Mouse (Mus musculus) c-Kit-positive CD71-negative TER-119-negative erythroid progenitor cells, embryonic 14.5 days (primary cell): ENCODE results near the gene Tspan4.
A peak's percentile ranks its signal among the peaks of the same experiment; 100 is the strongest.
"Not testable (repeated sequence)": the region's sequence is repeated elsewhere in the genome, so short reads cannot be mapped to it uniquely, and the experiment has no call there.

ENCODE experiments used
- DNase-seq: peaks from one replicate; pipeline ENCODE4 v3.0.0-alpha.2; 2013; ENCODE audit warnings: low read depth

Tspan4 gene

GRCm38 (mm10) chr7:141439140-141439679 is 35.8 kb upstream of the Tspan4 start:
- DNase-seq: no peak

- no peak for DNase-seq
Measured at GRCm38 (mm10) chr7:141439811-141440210, 35.2 kb upstream of the Tspan4 start.

GRCm38 (mm10) chr7:141440613-141441012 is 34.4 kb upstream of the Tspan4 start:
- DNase-seq: no peak

GRCm38 (mm10) chr7:141441460-141441859 is 33.6 kb upstream of the Tspan4 start:
- no peak for DNase-seq

- DNase-seq: no peak
Measured at GRCm38 (mm10) chr7:141442199-141442598, 32.8 kb upstream of the Tspan4 start.

- peak; percentile 42 for DNase-seq
Measured at GRCm38 (mm10) chr7:141443081-141443821, 31.8 kb upstream of the Tspan4 start.

GRCm38 (mm10) chr7:141443828-141444237 is 31.2 kb upstream of the Tspan4 start, which contains the start of gene Pidd1:
TSS of gene Pidd1 (minus strand) at chr7:141444025.
- DNase-seq: peak; percentile 64

GRCm38 (mm10) chr7:141446374-141446773 is 28.7 kb upstream of the Tspan4 start:
- not testable (repeated sequence) for DNase-seq

- peak; percentile 87 for DNase-seq
Measured at GRCm38 (mm10) chr7:141447110-141447991, 27.7 kb upstream of the Tspan4 start, which contains the start of gene Rplp2. TSS of gene Rplp2 (plus strand) at chr7:141447370.

GRCm38 (mm10) chr7:141451928-141452327 is 23.1 kb upstream of the Tspan4 start:
- no peak for DNase-seq

GRCm38 (mm10) chr7:141453636-141454035 is 21.4 kb upstream of the Tspan4 start:
- no peak for DNase-seq

GRCm38 (mm10) chr7:141454967-141455551 is 20.0 kb upstream of the Tspan4 start, which contains the start of gene Pnpla2:
TSS of gene Pnpla2 (plus strand) at chr7:141455198.
- DNase-seq: peak; percentile 89

- no peak for DNase-seq
Measured at GRCm38 (mm10) chr7:141455610-141456314, 19.3 kb upstream of the Tspan4 start.

GRCm38 (mm10) chr7:141456739-141457138 is 18.3 kb upstream of the Tspan4 start:
- DNase-seq: no peak

- no peak for DNase-seq
Measured at GRCm38 (mm10) chr7:141457236-141457635, 17.8 kb upstream of the Tspan4 start.

GRCm38 (mm10) chr7:141457986-141458660 is 16.9 kb upstream of the Tspan4 start:
- DNase-seq: no peak

GRCm38 (mm10) chr7:141458661-141459060 is 16.4 kb upstream of the Tspan4 start:
- no peak for DNase-seq

GRCm38 (mm10) chr7:141459301-141459711 is 15.7 kb upstream of the Tspan4 start:
- no peak for DNase-seq

- DNase-seq: no peak
Measured at GRCm38 (mm10) chr7:141460001-141460390, 15.0 kb upstream of the Tspan4 start.

- no peak for DNase-seq
Measured at GRCm38 (mm10) chr7:141460391-141461113, 14.5 kb upstream of the Tspan4 start, which contains the start of gene Cracr2b. TSS of gene Cracr2b (plus strand) at chr7:141461094.
